Mouse (Mus musculus): ENCODE measurements around the gene Nkx1-2.

Gene Nkx1-2

GRCm38 (mm10) chr7:132599071-132599975, at the start of gene Nkx1-2:
Nkx1-2 (minus strand) TSS chr7:132599637.
- no peak for DNase-seq (ENCODE audit: low spot score in 2 of 2)

- no peak for DNase-seq (ENCODE audit: low spot score in 2 of 2)
These were observed 47.1 kb upstream of the Nkx1-2 start for GRCm38 (mm10) chr7:132646514-132646913.

GRCm38 (mm10) chr7:132644605-132645279, 45.3 kb upstream of the Nkx1-2 start:
- no peak for DNase-seq (ENCODE audit: low spot score in 2 of 2)

GRCm38 (mm10) chr7:132641606-132642005, 42.2 kb upstream of the Nkx1-2 start:
- DNase-seq (ENCODE audit: low spot score in 2 of 2), result no peak

- DNase-seq (ENCODE audit: low spot score in 2 of 2), result no peak
These were observed 41.5 kb upstream of the Nkx1-2 start for GRCm38 (mm10) chr7:132640946-132641345.

- no peak for DNase-seq (ENCODE audit: low spot score in 2 of 2)
These were observed 39.1 kb upstream of the Nkx1-2 start for GRCm38 (mm10) chr7:132638446-132639087.

- DNase-seq (ENCODE audit: low spot score in 2 of 2), result no peak
These were observed 37.9 kb upstream of the Nkx1-2 start for GRCm38 (mm10) chr7:132637292-132637691.

- DNase-seq (ENCODE audit: low spot score in 2 of 2), result no peak
These were observed 31.9 kb upstream of the Nkx1-2 start for GRCm38 (mm10) chr7:132631313-132631712.

- no peak for DNase-seq (ENCODE audit: low spot score in 2 of 2)
These were observed 28.0 kb upstream of the Nkx1-2 start for GRCm38 (mm10) chr7:132627448-132627847.

- no peak for DNase-seq (ENCODE audit: low spot score in 2 of 2)
These were observed 26.7 kb upstream of the Nkx1-2 start for GRCm38 (mm10) chr7:132626174-132626573.

- no peak for DNase-seq (ENCODE audit: low spot score in 2 of 2)
These were observed 24.7 kb upstream of the Nkx1-2 start for GRCm38 (mm10) chr7:132624161-132624560.

GRCm38 (mm10) chr7:132619975-132620918, 20.8 kb upstream of the Nkx1-2 start:
- no peak for DNase-seq (ENCODE audit: low spot score in 2 of 2)

- DNase-seq (ENCODE audit: low spot score in 2 of 2), result no peak
These were observed 20.1 kb upstream of the Nkx1-2 start for GRCm38 (mm10) chr7:132619549-132619948.

GRCm38 (mm10) chr7:132617021-132617564, 17.7 kb upstream of the Nkx1-2 start:
- DNase-seq (ENCODE audit: low spot score in 2 of 2), result no peak

GRCm38 (mm10) chr7:132616391-132616790, 17.0 kb upstream of the Nkx1-2 start:
- DNase-seq (ENCODE audit: low spot score in 2 of 2), result no peak

- DNase-seq (ENCODE audit: low spot score in 2 of 2), result no peak
These were observed 15.9 kb upstream of the Nkx1-2 start for GRCm38 (mm10) chr7:132615346-132615745.

- DNase-seq (ENCODE audit: low spot score in 2 of 2), result no peak
These were observed 12.1 kb upstream of the Nkx1-2 start for GRCm38 (mm10) chr7:132611530-132611929.

- peak; percentile 77 to 84 for DNase-seq (ENCODE audit: low spot score in 2 of 2)
These were observed 11.3 kb upstream of the Nkx1-2 start, which contains the start of gene Lhpp for GRCm38 (mm10) chr7:132610468-132611318. Lhpp (plus strand) TSS chr7:132610638.

- no peak for DNase-seq (ENCODE audit: low spot score in 2 of 2)
These were observed 9.0 kb upstream of the Nkx1-2 start for GRCm38 (mm10) chr7:132608316-132609020.

Data from urinary bladder, postnatal 4 days (tissue).